Mouse (Mus musculus): ENCODE results near the gene Gm4631. TPM values are rescaled to one million over a fixed set of nuclear protein-coding genes. Genes with fewer than 3 reads are reported as not detected.
"Not testable (repeated sequence)": the region's sequence is repeated elsewhere in the genome, so short reads cannot be mapped to it uniquely, and the experiment has no call there.

Gm4631 gene
- polyA plus RNA-seq (2015; fragmentation: Nextera tagmentation; extraction: Ambion mirVana), result 16.3 and 18.5 TPM in 2 replicates

DNA sequence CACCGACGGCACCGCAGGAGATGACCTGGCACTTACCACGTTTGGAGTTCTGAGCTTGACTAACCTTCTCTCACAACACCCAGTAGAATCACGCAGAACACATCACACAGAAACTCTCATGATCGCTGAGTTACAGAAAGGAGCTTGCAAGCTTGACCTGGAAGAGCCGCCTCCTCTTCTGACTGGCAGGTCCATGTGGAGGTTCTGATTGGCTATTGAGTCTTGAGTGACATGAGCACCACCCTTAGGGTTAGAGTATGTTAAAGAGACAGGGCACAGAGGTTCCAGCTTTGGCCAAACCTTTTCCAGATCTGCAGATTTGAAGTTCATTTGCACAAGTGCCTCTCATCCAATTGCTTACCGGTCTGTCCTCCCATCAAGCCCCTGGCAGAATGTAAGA is at the start of gene Gm4631:
Gm4631 (minus strand) TSS at position 101 of the 400 bp plus-strand sequence.
- not testable (repeated sequence) for H3K27me3 ChIP-seq (replicated peaks); H3K9ac ChIP-seq; H3K9me3 ChIP-seq; H3K4me3 ChIP-seq (replicated peaks); H3K36me3 ChIP-seq; H3K4me2 ChIP-seq; H3K27ac ChIP-seq; ATAC-seq (ENCODE audit: insufficient read depth, low FRiP score, low read depth); H3K4me1 ChIP-seq
- WGBS, result no CpG with 5 or more reads among the region's 8 CpGs

DNA sequence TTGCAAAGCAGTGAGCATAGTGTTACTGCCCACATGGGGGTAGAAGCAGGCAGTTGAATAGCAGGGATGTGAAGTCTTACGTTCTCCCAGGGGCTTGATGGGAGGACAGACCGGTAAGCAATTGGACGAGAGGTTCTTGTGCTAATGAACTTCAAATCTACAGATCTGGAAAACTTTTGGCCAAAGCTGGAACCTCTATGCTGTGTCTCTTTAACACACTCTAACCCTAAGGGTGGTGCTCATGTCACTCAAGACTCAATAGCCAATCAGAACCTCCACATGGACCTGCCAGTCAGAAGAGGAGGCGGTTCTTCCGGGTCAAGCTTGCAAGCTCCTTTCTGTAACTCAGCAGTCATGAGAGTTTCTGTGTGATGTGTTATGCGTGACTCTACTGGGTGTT is 34.1 kb upstream of the Gm4631 start, which contains the start of gene Zfp968:
Zfp968 (plus strand) TSS at position 301 of the 400 bp plus-strand sequence.
- H3K4me3 ChIP-seq (replicated peaks); H3K4me2 ChIP-seq; H3K4me1 ChIP-seq; H3K27me3 ChIP-seq (replicated peaks); H3K36me3 ChIP-seq; ATAC-seq (ENCODE audit: insufficient read depth, low FRiP score, low read depth); H3K9me3 ChIP-seq; H3K27ac ChIP-seq; H3K9ac ChIP-seq: not testable (repeated sequence)
- WGBS, result no CpG with 5 or more reads among the region's 6 CpGs

DNA sequence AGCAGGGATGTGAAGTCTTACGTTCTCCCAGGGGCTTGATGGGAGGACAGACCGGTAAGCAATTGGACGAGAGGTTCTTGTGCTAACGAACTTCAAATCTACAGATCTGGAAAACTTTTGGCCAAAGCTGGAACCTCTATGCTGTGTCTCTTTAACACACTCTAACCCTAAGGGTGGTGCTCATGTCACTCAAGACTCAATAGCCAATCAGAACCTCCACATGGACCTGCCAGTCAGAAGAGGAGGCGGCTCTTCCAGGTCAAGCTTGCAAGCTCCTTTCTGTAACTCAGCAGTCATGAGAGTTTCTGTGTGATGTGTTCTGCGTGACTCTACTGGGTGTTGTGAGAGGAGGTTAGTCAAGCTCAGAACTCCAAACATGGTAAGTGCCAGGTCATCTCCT is 63.2 kb downstream of the Gm4631 start, which contains the start of gene Gm14440:
Gm14440 (plus strand) TSS at position 301 of the 400 bp plus-strand sequence.
- H3K4me1 ChIP-seq; H3K36me3 ChIP-seq; H3K4me3 ChIP-seq (replicated peaks); H3K9me3 ChIP-seq; H3K9ac ChIP-seq; H3K27ac ChIP-seq; H3K27me3 ChIP-seq (replicated peaks); H3K4me2 ChIP-seq; ATAC-seq (ENCODE audit: insufficient read depth, low FRiP score, low read depth): not testable (repeated sequence)
- no CpG with 5 or more reads among the region's 6 CpGs for WGBS

Other genes starting within 250 kb of the Gm4631 start
- gene Gm14399, start 196.2 kb downstream of the Gm4631 start, polyA plus RNA-seq (2015; fragmentation: Nextera tagmentation; extraction: Ambion mirVana), result 4.4 and 5.4 TPM in 2 replicates
- 0.65 and 1.1 TPM in 2 replicates for gene Gm14443, start 162.3 kb downstream of the Gm4631 start, polyA plus RNA-seq (2015; fragmentation: Nextera tagmentation; extraction: Ambion mirVana)
- 5.2 and 6.4 TPM in 2 replicates for gene Gm14391, start 131.3 kb downstream of the Gm4631 start, polyA plus RNA-seq (2015; fragmentation: Nextera tagmentation; extraction: Ambion mirVana)
- 1.1 TPM in 1 of 2 replicates, not detected in the other for gene Gm14440, start 63.1 kb downstream of the Gm4631 start, polyA plus RNA-seq (2015; fragmentation: Nextera tagmentation; extraction: Ambion mirVana)
- gene Zfp968, start 34.2 kb upstream of the Gm4631 start, polyA plus RNA-seq (2015; fragmentation: Nextera tagmentation; extraction: Ambion mirVana), result 6.5 and 8.3 TPM in 2 replicates
- 9.3 and 9.9 TPM in 2 replicates for gene Gm4724, start 97.6 kb upstream of the Gm4631 start, polyA plus RNA-seq (2015; fragmentation: Nextera tagmentation; extraction: Ambion mirVana)
- gene Zfp965, start 131.8 kb upstream of the Gm4631 start, polyA plus RNA-seq (2015; fragmentation: Nextera tagmentation; extraction: Ambion mirVana), result 6.3 and 7.7 TPM in 2 replicates